Mouse (Mus musculus) liver, embryonic 14.5 days (tissue): ENCODE data around the gene Psd. TPM values are rescaled to one million over a fixed set of nuclear protein-coding genes. Genes with fewer than 3 reads are reported as not detected.

Experiments used
- ATAC-seq: fragments of 200-750 bp; cut with Nextera tagmentation; 2 replicates; pipeline ENCODE4 v1.8.0; 2017; ENCODE audit warnings: moderate number of reproducible peaks, mild to moderate bottlenecking, moderate library complexity; ENCODE audit not compliant: insufficient read depth
- DNase-seq, 3 experiments: peaks; one replicate each; pipeline ENCODE4 v3.0.0-alpha.2; 2012 to 2013; ENCODE audit warnings: low read depth in 3 of 3, low spot score in 3 of 3
- H3K27ac ChIP-seq: fragments of 300-500 bp; sonication (generic); 2 replicates; pipeline ENCODE4 v1.5.1; 2014; ENCODE audit warnings: moderate library complexity, mild to moderate bottlenecking, control low read depth, inconsistent platforms
- H3K27me3 ChIP-seq: fragments of 300-500 bp; sonication (generic); 2 replicates; pipeline ENCODE4 v1.6.1; 2014; ENCODE audit warnings: mild to moderate bottlenecking, low read length, moderate library complexity; ENCODE audit not compliant: control insufficient read depth, insufficient read depth
- H3K36me3 ChIP-seq: fragments of 300-500 bp; sonication (generic); replicated peaks from 2 replicates; pipeline ENCODE4 v1.6.1; 2014; ENCODE audit warnings: low read depth; ENCODE audit not compliant: control insufficient read depth, insufficient read depth
- H3K4me1 ChIP-seq, 2 experiments: fragments of 200-500 bp in 1 of 2; fragments of 300-500 bp in 1 of 2; sonication (generic) in 1 of 2; replicated peaks; 2 replicates each; pipeline ENCODE4 v1.6.1; 2012 to 2014; ENCODE audit warnings: antibody characterized with exemption in 1 of 2, inconsistent platforms in 1 of 2, low read length in 1 of 2; ENCODE audit not compliant: control insufficient read depth in 2 of 2, insufficient read depth in 2 of 2
- H3K4me2 ChIP-seq: fragments of 300-500 bp; sonication (generic); 2 replicates; pipeline ENCODE4 v1.6.1; 2014; ENCODE audit warnings: low read depth, mild to moderate bottlenecking, control low read depth, moderate library complexity
- H3K4me3 ChIP-seq, 2 experiments: fragments of 200-500 bp in 1 of 2; fragments of 300-500 bp in 1 of 2; sonication (generic) in 1 of 2; 2 replicates each; pipeline ENCODE4 v1.5.1; 2012 to 2014; ENCODE audit warnings: low read depth in 2 of 2, low read length in 2 of 2, mild to moderate bottlenecking in 2 of 2, control low read depth in 1 of 2, inconsistent platforms in 1 of 2, moderate library complexity in 1 of 2; ENCODE audit not compliant: insufficient read depth in 1 of 2
- H3K9ac ChIP-seq: fragments of 300-500 bp; sonication (generic); replicated peaks from 2 replicates; pipeline ENCODE4 v1.6.1; 2014; ENCODE audit warnings: mild to moderate bottlenecking, control low read depth, moderate library complexity
- H3K9me3 ChIP-seq: fragments of 300-500 bp; sonication (generic); 2 replicates; pipeline ENCODE4 v1.6.1; 2016; ENCODE audit warnings: low read length, mixed read lengths; ENCODE audit not compliant: control insufficient read depth
- CTCF ChIP-seq: IDR thresholded peaks from 2 replicates; pipeline ENCODE4 v1.5.1; 2016; ENCODE audit warnings: antibody characterized with exemption, low read depth, control low read depth
- EP300 ChIP-seq: IDR thresholded peaks from 2 replicates; pipeline ENCODE4 v1.6.1; 2016; ENCODE audit warnings: antibody characterized with exemption, low read depth
- WGBS: fragments of 180-500 bp; shearing (Covaris S2); extraction: QIAGEN DNeasy Blood & Tissue Kit; methylation state at CpG from one replicate; pipeline ENCODE4 v1.1.7; 2014; ENCODE audit not compliant: insufficient replicate concordance; 5-methylcytosine and 5-hydroxymethylcytosine counted together
- polyA plus RNA-seq, 2 experiments: library from polyadenylated mRNA; depleted of rRNA in 1 of 2; stranded (reverse) in 1 of 2; unstranded in 1 of 2; fragments of >200 nt; fragmentation: Nextera tagmentation in 1 of 2; extraction: Ambion mirVana in 1 of 2; gene quantifications; 2 replicates each; pipeline versions ENCODE4 v1.2.1 to v1.2.3; 2012 to 2014

Gene Psd
- polyA plus RNA-seq, 2 experiments = 4.9 TPM

DNA sequence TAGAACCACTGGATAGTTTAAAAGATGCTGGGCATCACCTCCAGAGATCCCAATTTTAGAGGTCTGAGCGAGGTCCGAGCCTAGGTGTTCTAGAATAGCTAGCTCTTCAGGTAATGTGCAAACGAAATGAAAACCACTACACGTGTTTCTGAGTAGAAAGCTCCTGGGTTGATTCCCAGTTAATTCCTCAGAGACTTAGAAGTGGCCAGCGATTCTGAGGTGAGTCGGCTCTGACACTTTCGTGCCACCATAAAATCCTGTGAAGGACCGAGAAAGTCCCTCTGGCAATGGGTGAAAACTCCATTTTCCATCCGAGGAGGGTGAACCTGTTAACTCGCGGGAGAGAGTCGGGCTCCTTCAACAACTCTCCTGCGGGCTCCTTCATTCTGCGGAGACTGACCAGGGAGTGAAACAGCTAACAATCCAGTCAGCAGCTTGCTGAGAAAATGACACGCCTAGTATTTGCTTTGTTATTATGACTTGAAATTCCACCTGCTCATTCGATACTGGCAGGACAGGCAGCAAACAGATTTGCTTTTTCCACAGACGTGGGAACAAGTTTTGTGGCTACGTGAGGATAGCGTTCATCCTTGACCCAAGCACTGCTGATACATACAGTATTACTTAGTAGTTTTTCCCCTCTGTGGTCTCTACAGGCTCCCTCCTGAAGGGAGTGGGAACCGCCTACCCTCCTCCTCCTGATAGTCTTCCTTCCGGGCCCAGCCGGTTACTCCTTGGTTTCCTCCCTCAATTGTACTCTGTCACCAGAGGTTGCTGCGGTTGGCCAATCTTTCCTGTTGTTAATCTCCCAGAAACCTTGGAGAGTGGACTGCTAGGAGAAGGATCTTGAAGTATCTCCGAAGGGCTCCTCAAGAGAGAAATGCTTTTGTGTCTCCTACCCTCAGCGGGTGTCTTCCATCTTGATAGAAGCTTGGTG lies 30.7 kb upstream of the Psd start:
- TF ChIP-seq EP300 (no peak), CTCF (no peak)
- H3K27ac ChIP-seq = peak overlapping the region; percentile 39
- H3K9ac ChIP-seq = peak overlapping the region; percentile 72
- ATAC-seq (peak; percentile 36; the same call in 1 of the 2 replicates), DNase-seq (no peak)
- no peaks in the 10 kb centered on the region for H3K27me3 ChIP-seq
- peaks cover 12 to 25% of the 10 kb centered on the region in 2 experiments for H3K4me1 ChIP-seq
- peak overlapping the region; percentile 100 for H3K4me2 ChIP-seq
- H3K9me3 ChIP-seq = no peaks in the 10 kb centered on the region
- peak overlapping the region; percentile 63 to 77 for H3K4me3 ChIP-seq
- no peaks in the 10 kb centered on the region for H3K36me3 ChIP-seq
- WGBS = 2% methylated on average over 25 of the region's 25 CpGs

DNA sequence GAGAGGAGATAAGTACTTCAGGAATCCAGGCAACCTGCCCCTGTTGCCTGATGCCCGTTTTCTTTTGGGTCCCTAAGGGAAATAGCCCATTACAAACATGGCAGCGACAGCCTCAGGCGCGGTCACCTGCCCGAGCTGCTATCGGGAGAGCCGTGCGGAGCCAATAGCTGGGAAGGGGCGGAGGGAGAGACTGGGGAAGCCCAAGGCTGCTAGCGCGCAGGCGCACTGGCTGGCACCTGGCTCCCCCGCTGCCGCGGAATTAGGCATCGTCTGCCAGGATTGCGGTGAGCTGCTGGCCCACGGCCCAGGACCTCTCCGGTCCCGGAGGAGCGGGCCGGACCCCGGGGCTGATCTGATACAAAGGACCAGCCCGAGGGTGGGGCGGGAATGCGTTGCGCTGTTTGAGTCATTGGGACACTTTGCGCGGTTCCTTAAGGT lies 29.8 kb upstream of the Psd start:
- Histone ChIP-seq H3K9me3 (no peaks in the 10 kb centered on the region), H3K36me3 (no peaks in the 10 kb centered on the region), H3K4me1 (peaks cover 12 to 26% of the 10 kb centered on the region in 2 experiments), H3K27me3 (no peaks in the 10 kb centered on the region), H3K27ac (no peak overlapping the region), H3K4me3 (peak overlapping the region; percentile 63 to 77), H3K4me2 (peak overlapping the region; percentile 100), H3K9ac (peak overlapping the region; percentile 72)
- under 1% methylated on average over 29 of the region's 29 CpGs for WGBS
- ATAC-seq = peak; percentile 86
- TF ChIP-seq EP300 (no peak), CTCF (no peak)
- DNase-seq = peak; percentile 73 to 83 (median 75)

GRCm38 (mm10) chr19:46350168-46350932 lies 23.4 kb upstream of the Psd start, which contains the start of gene 2310034G01Rik:
Gene 2310034G01Rik, minus strand, starts transcription at chr19:46350302.
- no peak for ATAC-seq
- 49% methylated on average over 10 of the region's 10 CpGs for WGBS
- Histone ChIP-seq H3K4me1 (peaks cover 3 to 17% of the 10 kb centered on the region in 2 experiments), H3K27ac (no peak within 1 kb of the TSS), H3K27me3 (peaks cover 5% of the 10 kb centered on the region; the same call in 1 of the 2 replicates), H3K9ac (peak within 1 kb of the TSS; percentile 59), H3K36me3 (no peaks in the 10 kb centered on the region), H3K4me3 (peak within 1 kb of the TSS; percentile 59 to 61), H3K4me2 (peak within 1 kb of the TSS; percentile 73), H3K9me3 (no peaks in the 10 kb centered on the region)
- DNase-seq = no peak
- TF ChIP-seq EP300 = no peak
- no peak for TF ChIP-seq CTCF

DNA sequence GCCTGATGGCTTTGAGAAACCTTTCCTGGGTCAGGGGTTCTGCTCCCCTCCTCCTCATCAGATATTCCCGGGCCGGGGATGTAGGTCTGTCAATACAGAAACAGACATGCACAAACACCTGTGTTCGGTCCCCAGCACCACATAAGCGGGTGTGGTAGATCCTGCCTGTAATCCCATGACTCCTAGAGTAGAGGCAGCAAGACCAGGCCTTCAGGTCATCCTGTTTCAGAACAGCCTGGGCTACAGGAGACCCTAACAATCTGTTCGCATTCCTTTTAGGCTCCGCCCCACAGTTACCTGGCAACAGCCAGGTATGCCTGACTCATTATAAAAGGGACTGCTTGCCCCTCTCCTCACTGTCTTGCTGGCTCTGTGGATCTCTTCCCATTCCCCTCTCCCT lies 22.6 kb upstream of the Psd start:
- DNase-seq (no peak), ATAC-seq (no peak)
- H3K4me1 ChIP-seq = peaks cover 3 to 23% of the 10 kb centered on the region in 2 experiments
- no peaks in the 10 kb centered on the region for H3K36me3 ChIP-seq
- H3K27me3 ChIP-seq = peaks cover 5% of the 10 kb centered on the region; the same call in 1 of the 2 replicates
- 53% methylated on average over 6 of the region's 6 CpGs for WGBS
- H3K9me3 ChIP-seq = no peaks in the 10 kb centered on the region
- H3K27ac ChIP-seq = no peak overlapping the region
- peak overlapping the region; percentile 59 to 61 for H3K4me3 ChIP-seq
- H3K4me2 ChIP-seq = peak overlapping the region; percentile 73
- H3K9ac ChIP-seq = no peak overlapping the region; the same call in 1 of the 2 replicates
- no peak for TF ChIP-seq CTCF
- no peak for TF ChIP-seq EP300
